Mouse (Mus musculus): ENCODE results near the gene Mnd1. TPM values are rescaled to one million over a fixed set of nuclear protein-coding genes. Genes with fewer than 3 reads are reported as not detected.

Mnd1 gene
- 9.7 and 10.7 TPM in 2 replicates for polyA plus RNA-seq (2015; fragmentation: Nextera tagmentation; extraction: Ambion mirVana)

DNA sequence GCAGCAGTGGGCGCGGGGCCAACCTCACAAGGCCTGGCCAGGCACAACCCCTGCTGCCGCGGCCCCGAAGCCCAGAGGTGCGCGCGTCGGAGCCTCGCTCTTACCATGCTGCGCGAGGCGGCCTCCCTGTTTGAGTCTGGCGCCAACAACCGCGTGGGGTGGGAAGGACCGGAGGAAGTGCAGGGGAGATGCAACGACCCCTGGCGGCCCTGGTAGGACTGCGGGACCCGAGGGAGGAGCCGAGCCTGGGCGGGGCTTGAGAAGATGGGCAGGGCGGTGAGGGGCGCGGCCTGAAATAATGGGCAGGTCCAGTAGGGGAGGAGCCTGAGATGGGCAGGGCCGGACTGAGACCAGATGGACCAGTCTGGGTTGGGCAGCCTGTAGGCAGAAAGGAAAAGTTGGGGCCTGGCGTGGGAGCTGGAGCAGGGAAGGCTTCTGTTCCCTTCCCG lies at the start of gene Mnd1:
Gene Mnd1, minus strand, starts transcription at position 229 of the 449 bp plus-strand sequence.
- TF ChIP-seq CTCF (IDR thresholded peaks at IDR 0.05; ENCODE audit: low read depth) (peak; percentile 99), EP300 (optimal IDR thresholded peaks at IDR 0.05) (no peak)
- peak; percentile 100 for DNase-seq (ENCODE audit: low spot score)
- Histone ChIP-seq H3K4me2 (replicated peaks; ENCODE audit: low read depth) (peak within 1 kb of the TSS; percentile 93), H3K9me3 (ENCODE audit: control insufficient read depth, low read length) (no peaks in the 10 kb centered on the region), H3K4me3 (ENCODE audit: low read depth, low read length) (peak within 1 kb of the TSS; percentile 54), H3K27me3 (ENCODE audit: control insufficient read depth, insufficient read depth, low read length) (no peaks in the 10 kb centered on the region), H3K4me1 (replicated peaks; ENCODE audit: control insufficient read depth, insufficient read depth) (0 out of 2 replicates have a peak, but pooled peaks cover 2% of the 10 kb centered on the region), H3K27ac (replicated peaks) (peak within 1 kb of the TSS; percentile 77), H3K9ac (ENCODE audit: low read length) (peak within 1 kb of the TSS; percentile 70), H3K36me3 (ENCODE audit: control insufficient read depth, insufficient read depth, low read length) (no peaks in the 10 kb centered on the region; the same call in 1 of the 2 replicates)
- ATAC-seq (ENCODE audit: low FRiP score, low TSS enrichment) = peak; percentile 100
- under 1% methylated on average over 29 of the region's 29 CpGs for WGBS

DNA sequence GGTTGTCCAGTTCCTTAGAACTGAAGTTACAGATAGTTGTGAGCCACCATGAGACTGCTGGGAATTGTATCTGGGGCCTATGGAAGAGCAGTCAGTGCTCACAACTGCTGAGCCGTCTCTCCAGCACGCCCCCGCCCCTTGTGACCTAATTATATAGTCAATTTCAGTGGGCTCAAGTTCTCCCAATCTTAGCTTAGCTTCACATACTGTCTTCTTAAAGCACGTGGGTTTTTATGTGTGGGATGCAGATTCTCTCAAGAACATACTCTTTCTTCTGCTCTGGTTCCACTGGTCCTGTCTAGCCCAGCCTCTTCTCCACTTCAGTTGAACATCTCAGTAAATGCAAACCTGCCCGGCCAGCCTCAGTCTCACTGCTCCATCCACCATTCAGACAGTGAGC lies 49.1 kb upstream of the Mnd1 start:
- DNase-seq (ENCODE audit: low spot score) (no peak), ATAC-seq (ENCODE audit: low FRiP score, low TSS enrichment) (no peak)
- Histone ChIP-seq H3K27ac (replicated peaks) (no peak overlapping the region), H3K4me2 (replicated peaks; ENCODE audit: low read depth) (no peak overlapping the region), H3K9me3 (ENCODE audit: control insufficient read depth, low read length) (no peaks in the 10 kb centered on the region), H3K27me3 (ENCODE audit: control insufficient read depth, insufficient read depth, low read length) (no peaks in the 10 kb centered on the region), H3K4me1 (replicated peaks; ENCODE audit: control insufficient read depth, insufficient read depth) (no peaks in the 10 kb centered on the region), H3K4me3 (ENCODE audit: low read depth, low read length) (no peak overlapping the region), H3K9ac (ENCODE audit: low read length) (no peak overlapping the region), H3K36me3 (ENCODE audit: control insufficient read depth, insufficient read depth, low read length) (peaks cover 2% of the 10 kb centered on the region; the same call in 1 of the 2 replicates)
- no peak for TF ChIP-seq CTCF (IDR thresholded peaks at IDR 0.05; ENCODE audit: low read depth)
- no peak for TF ChIP-seq EP300 (optimal IDR thresholded peaks at IDR 0.05)
- WGBS = 74% methylated on average over 5 of the region's 5 CpGs

DNA sequence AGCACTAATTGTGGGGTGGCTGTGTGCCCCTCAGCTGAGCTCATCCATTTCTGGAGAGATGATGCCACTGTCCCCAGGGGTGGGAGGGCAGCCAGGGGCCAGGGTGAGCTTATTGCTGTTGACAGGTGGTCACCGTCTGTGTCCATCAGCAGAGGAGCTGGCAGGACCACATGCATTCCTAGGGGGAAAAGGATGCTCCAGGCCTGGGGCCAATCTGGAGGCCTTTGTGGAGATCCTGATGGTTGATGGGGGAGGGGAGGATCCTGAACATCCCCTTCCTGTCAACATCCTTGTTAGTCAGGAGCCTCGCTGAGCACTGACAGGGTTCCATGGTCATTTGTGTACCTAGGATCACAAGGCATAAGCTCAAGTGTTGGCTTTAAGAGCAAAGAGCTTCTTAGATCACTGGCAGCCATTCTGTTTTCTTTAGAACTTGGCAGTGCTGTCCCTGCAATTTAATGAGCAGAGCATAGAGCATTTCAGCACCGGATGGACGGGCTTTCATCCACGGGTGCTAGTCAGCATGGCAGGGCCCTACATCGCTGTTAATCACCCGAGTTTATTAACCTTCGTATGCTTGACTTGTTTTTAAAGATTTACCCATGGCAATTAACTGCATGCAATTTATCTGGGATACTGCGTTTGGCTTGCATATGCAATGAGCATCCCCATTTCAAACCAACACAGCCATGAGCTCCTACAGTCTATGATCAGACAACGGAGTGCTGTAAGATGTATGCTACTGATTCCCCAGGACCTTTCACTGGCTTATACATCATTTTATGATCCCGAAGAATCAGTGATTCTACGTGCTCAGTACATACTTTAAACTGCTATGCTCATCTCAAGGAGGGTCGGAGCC lies 45.2 kb upstream of the Mnd1 start:
- DNase-seq (ENCODE audit: low spot score) (no peak), ATAC-seq (ENCODE audit: low FRiP score, low TSS enrichment) (no peak)
- H3K27ac ChIP-seq (replicated peaks) = no peak overlapping the region
- no peak overlapping the region for H3K4me3 ChIP-seq (ENCODE audit: low read depth, low read length)
- TF ChIP-seq EP300 (optimal IDR thresholded peaks at IDR 0.05) = no peak
- TF ChIP-seq CTCF (IDR thresholded peaks at IDR 0.05; ENCODE audit: low read depth) = no peak
- 80% methylated on average over 13 of the region's 13 CpGs for WGBS
- H3K4me1 ChIP-seq (replicated peaks; ENCODE audit: control insufficient read depth, insufficient read depth) = no peaks in the 10 kb centered on the region
- H3K9ac ChIP-seq (ENCODE audit: low read length) = no peak overlapping the region
- peaks cover 2% of the 10 kb centered on the region; the same call in 1 of the 2 replicates for H3K36me3 ChIP-seq (ENCODE audit: control insufficient read depth, insufficient read depth, low read length)
- no peak overlapping the region for H3K4me2 ChIP-seq (replicated peaks; ENCODE audit: low read depth)
- H3K9me3 ChIP-seq (ENCODE audit: control insufficient read depth, low read length) = no peaks in the 10 kb centered on the region
- H3K27me3 ChIP-seq (ENCODE audit: control insufficient read depth, insufficient read depth, low read length) = no peaks in the 10 kb centered on the region

DNA sequence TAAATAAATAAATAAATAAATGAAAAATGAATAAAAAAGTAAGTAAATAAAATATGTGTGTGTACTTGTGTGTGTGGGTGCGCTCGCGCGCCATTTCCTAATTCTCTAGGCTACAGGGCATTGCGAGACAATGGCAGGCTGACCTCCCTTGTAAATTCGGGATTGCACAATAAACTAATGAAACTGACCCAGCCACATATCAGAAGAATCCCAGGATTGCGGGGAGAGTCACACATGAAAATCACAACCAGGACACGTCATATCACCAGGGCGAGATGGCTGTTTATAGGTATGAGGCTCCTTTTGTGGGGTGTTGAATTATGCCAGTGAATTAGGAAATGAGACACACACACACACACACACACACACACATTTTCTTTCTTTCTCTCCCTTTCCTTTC lies 43.9 kb upstream of the Mnd1 start:
- Histone ChIP-seq H3K9me3 (ENCODE audit: control insufficient read depth, low read length) (no peaks in the 10 kb centered on the region), H3K4me1 (replicated peaks; ENCODE audit: control insufficient read depth, insufficient read depth) (no peaks in the 10 kb centered on the region), H3K4me2 (replicated peaks; ENCODE audit: low read depth) (no peak overlapping the region), H3K36me3 (ENCODE audit: control insufficient read depth, insufficient read depth, low read length) (no peaks in the 10 kb centered on the region), H3K9ac (ENCODE audit: low read length) (no peak overlapping the region), H3K4me3 (ENCODE audit: low read depth, low read length) (no peak overlapping the region), H3K27ac (replicated peaks) (no peak overlapping the region), H3K27me3 (ENCODE audit: control insufficient read depth, insufficient read depth, low read length) (no peaks in the 10 kb centered on the region)
- TF ChIP-seq CTCF (IDR thresholded peaks at IDR 0.05; ENCODE audit: low read depth) (no peak), EP300 (optimal IDR thresholded peaks at IDR 0.05) (no peak)
- ATAC-seq (ENCODE audit: low FRiP score, low TSS enrichment) (no peak), DNase-seq (ENCODE audit: low spot score) (no peak)
- 90% methylated on average over 9 of the region's 9 CpGs for WGBS

DNA sequence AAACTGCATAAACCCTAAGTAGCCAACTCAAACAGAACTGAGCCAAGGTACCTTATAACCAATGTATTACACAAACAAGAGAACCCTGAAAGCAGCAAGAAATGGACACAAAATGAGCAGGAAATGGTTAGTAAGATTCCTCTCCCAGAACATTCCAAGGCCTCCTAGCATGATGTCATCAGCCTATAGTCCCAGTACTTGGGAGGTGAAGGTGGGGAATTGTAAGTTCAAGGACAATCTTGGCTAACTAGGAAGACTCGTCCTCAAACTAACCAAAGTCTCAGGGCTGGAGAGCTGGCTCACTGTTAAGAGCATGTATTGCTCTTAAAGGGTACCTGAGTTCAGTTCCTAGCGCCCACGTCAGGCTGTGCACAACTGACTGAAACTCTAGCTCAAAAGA lies 42.6 kb upstream of the Mnd1 start:
- Histone ChIP-seq H3K36me3 (ENCODE audit: control insufficient read depth, insufficient read depth, low read length) (no peaks in the 10 kb centered on the region), H3K4me2 (replicated peaks; ENCODE audit: low read depth) (no peak overlapping the region), H3K4me1 (replicated peaks; ENCODE audit: control insufficient read depth, insufficient read depth) (no peaks in the 10 kb centered on the region), H3K27me3 (ENCODE audit: control insufficient read depth, insufficient read depth, low read length) (no peaks in the 10 kb centered on the region), H3K9me3 (ENCODE audit: control insufficient read depth, low read length) (no peaks in the 10 kb centered on the region), H3K27ac (replicated peaks) (no peak overlapping the region), H3K4me3 (ENCODE audit: low read depth, low read length) (no peak overlapping the region), H3K9ac (ENCODE audit: low read length) (no peak overlapping the region)
- DNase-seq (ENCODE audit: low spot score) = no peak
- TF ChIP-seq EP300 (optimal IDR thresholded peaks at IDR 0.05) (no peak), CTCF (IDR thresholded peaks at IDR 0.05; ENCODE audit: low read depth) (no peak)
- 93% methylated on average over 3 of the region's 3 CpGs for WGBS
- ATAC-seq (ENCODE audit: low FRiP score, low TSS enrichment) = no peak

DNA sequence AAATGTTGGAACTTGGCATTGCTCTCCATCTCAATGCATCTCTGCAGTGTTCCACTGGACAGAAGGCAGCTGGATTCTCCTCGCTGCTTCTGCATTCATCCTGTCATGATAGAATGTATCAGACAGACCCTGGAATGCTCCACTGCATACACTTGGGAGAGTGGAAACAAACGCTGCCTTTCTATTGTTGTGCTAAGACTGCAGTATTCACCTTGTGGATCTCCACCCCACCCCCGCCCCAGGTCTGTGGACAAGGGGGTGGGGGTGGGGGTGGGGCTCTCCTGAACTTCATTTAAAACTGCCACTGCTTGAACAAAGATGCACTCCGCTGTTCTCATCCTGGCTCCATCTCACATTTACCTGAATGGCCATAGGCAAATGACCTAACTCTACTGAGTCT lies 38.3 kb upstream of the Mnd1 start:
- no peak overlapping the region for H3K9ac ChIP-seq (ENCODE audit: low read length)
- no peaks in the 10 kb centered on the region for H3K36me3 ChIP-seq (ENCODE audit: control insufficient read depth, insufficient read depth, low read length)
- no peak for ATAC-seq (ENCODE audit: low FRiP score, low TSS enrichment)
- H3K4me2 ChIP-seq (replicated peaks; ENCODE audit: low read depth) = no peak overlapping the region
- no peaks in the 10 kb centered on the region for H3K9me3 ChIP-seq (ENCODE audit: control insufficient read depth, low read length)
- 53% methylated on average over 4 of the region's 4 CpGs for WGBS
- no peak for DNase-seq (ENCODE audit: low spot score)
- TF ChIP-seq EP300 (optimal IDR thresholded peaks at IDR 0.05) (no peak), CTCF (IDR thresholded peaks at IDR 0.05; ENCODE audit: low read depth) (no peak)
- no peaks in the 10 kb centered on the region for H3K4me1 ChIP-seq (replicated peaks; ENCODE audit: control insufficient read depth, insufficient read depth)
- H3K4me3 ChIP-seq (ENCODE audit: low read depth, low read length) = no peak overlapping the region
- H3K27me3 ChIP-seq (ENCODE audit: control insufficient read depth, insufficient read depth, low read length) = no peaks in the 10 kb centered on the region
- H3K27ac ChIP-seq (replicated peaks) = no peak overlapping the region
